ENCODE assay signal across 22 mouse cellular contexts in genomic region chr3:63563057-63563456, GRCm38 (mm10).
"Had no signal": no experiment of that assay in that cellular context is flagged by ENCODE, and none has a peak within 500 bp of the region (broad histone marks: within the 10 kb centered on the region; RNA-seq: fewer than 3 reads in every experiment).

No protein-coding gene starts in this region.

- H3K27me3 ChIP-seq: limb, embryonic 13.5 days; liver, embryonic 12.5 days; liver, embryonic 15.5 days; lung, embryonic 15.5 days; megakaryocyte, embryonic 14.5 days; neural tube, embryonic 12.5 days; neural tube, embryonic 15.5 days; stomach, embryonic 15.5 days had no signal

- DNase-seq: kidney, postnatal 10 days; kidney, postnatal 36 days; liver; lung, adult 18-20 months; lung, postnatal 10 days; lung, postnatal 36 days; right cerebral cortex, adult 18-20 months; right cerebral cortex, postnatal 14 days; right cerebral cortex, postnatal 4 days; spleen, adult 18-20 months; thymus, postnatal 36 days had no signal

- H3K36me3 ChIP-seq: limb, embryonic 10.5 days; limb, embryonic 13.5 days; liver, embryonic 12.5 days; liver, embryonic 15.5 days; lung, embryonic 15.5 days; midbrain, embryonic 10.5 days; neural tube, embryonic 12.5 days; neural tube, embryonic 15.5 days; stomach, embryonic 15.5 days had no signal

- H3K9me3 ChIP-seq: limb, embryonic 10.5 days; liver, embryonic 12.5 days; liver, embryonic 15.5 days; lung, embryonic 15.5 days; neural tube, embryonic 12.5 days; neural tube, embryonic 15.5 days; stomach, embryonic 15.5 days had no signal

- H3K4me3 ChIP-seq: limb, embryonic 10.5 days; limb, embryonic 13.5 days; liver, embryonic 12.5 days; liver, embryonic 15.5 days; lung, embryonic 15.5 days; megakaryocyte, embryonic 14.5 days; midbrain, embryonic 10.5 days; neural tube, embryonic 12.5 days; neural tube, embryonic 15.5 days; stomach, embryonic 15.5 days had no signal

- H3K9ac ChIP-seq: limb, embryonic 13.5 days; liver, embryonic 12.5 days; liver, embryonic 15.5 days; lung, embryonic 15.5 days; neural tube, embryonic 12.5 days; neural tube, embryonic 15.5 days; stomach, embryonic 15.5 days had no signal

- H3K4me2 ChIP-seq: limb, embryonic 13.5 days; liver, embryonic 12.5 days; liver, embryonic 15.5 days; lung, embryonic 15.5 days; neural tube, embryonic 12.5 days; neural tube, embryonic 15.5 days; stomach, embryonic 15.5 days had no signal

- H3K27ac ChIP-seq: limb, embryonic 10.5 days; limb, embryonic 13.5 days; liver, embryonic 12.5 days; liver, embryonic 15.5 days; lung, embryonic 15.5 days; midbrain, embryonic 10.5 days; neural tube, embryonic 12.5 days; neural tube, embryonic 15.5 days; stomach, embryonic 15.5 days had no signal

- H3K4me1 ChIP-seq: liver, embryonic 12.5 days; liver, embryonic 15.5 days; lung, embryonic 15.5 days; megakaryocyte, embryonic 14.5 days; neural tube, embryonic 12.5 days; neural tube, embryonic 15.5 days; stomach, embryonic 15.5 days had no signal

- ATAC-seq: inflammation-experienced regulatory T-cells, adult 6 months; liver, embryonic 12.5 days had no signal
